Mouse (Mus musculus): ENCODE data around the gene Otx1.

DNA sequence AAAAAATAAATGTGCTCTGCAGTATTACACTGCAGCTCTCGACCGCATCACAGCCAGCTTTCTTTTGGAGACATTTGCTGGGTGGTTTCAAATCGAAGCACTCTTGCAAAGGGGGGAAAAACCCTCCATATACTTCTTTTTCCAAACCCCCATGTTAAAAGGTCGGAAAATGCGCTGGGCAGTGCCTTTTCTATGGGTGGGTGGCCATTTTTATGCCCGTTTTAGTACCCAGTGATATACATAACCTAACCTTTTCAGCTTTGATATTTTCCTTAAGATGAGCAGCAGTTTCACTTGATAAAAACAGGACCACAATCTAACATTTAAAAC is 5.0 kb upstream of the Otx1 start:
- TF ChIP-seq CTCF (IDR thresholded peaks at IDR 0.05) (no peak), EP300 (IDR thresholded peaks at IDR 0.05) (no peak)

Data from lung, postnatal 0 days (tissue).